Mouse (Mus musculus) lung, postnatal 0 days (tissue): ENCODE data around the gene Fads2.

Experiments used
- CTCF ChIP-seq: IDR thresholded peaks from 2 replicates; pipeline ENCODE4 v1.5.1; 2016; ENCODE audit warnings: antibody characterized with exemption, mild to moderate bottlenecking
- EP300 ChIP-seq: IDR thresholded peaks from 2 replicates; pipeline ENCODE4 v1.6.1; 2016; ENCODE audit warnings: antibody characterized with exemption, mild to moderate bottlenecking, control low read depth

DNA sequence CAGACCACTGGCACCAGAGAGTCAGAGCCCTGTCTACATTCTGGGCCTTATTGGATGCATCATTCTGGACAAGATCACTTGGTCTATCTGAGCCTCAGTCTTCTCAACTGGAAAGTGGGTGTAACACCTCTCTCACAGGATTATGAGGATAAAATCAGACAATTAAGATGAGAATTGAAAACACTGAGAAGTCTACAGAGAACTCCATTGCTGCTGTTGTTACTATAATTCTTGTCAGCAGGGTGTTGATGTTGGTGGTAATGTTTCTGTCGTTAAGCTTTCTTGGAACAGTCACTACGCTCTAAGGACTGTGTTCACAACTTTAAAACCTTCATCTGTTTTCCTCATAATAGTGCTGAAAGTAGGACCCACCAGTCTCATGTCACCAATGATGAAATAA is 5.1 kb upstream of the Fads2 start:
- no peak for TF ChIP-seq CTCF
- TF ChIP-seq EP300, result no peak
